Mouse (Mus musculus) kidney, postnatal 10 days (tissue): ENCODE measurements at regions not wholly inside any gene's neighbourhood (a gene's known extent, or its start where the extent isn't known, plus 50 kb on each side); places are given as distances from the start of the nearest gene placed in this dataset.
A peak's percentile ranks its signal among the peaks of the same experiment; 100 is the strongest.

Experiments used
- DNase-seq: peaks from one replicate; pipeline ENCODE4 v3.0.0; 2021; ENCODE audit warnings: mixed read lengths

GRCm38 (mm10) chr13:53996867-53997266 lies 58.6 kb downstream of the Drd1 start:
- no peak for DNase-seq

- no peak for DNase-seq
These were observed 62.5 kb downstream of the Drd1 start for GRCm38 (mm10) chr13:53992863-53993451.

- no peak for DNase-seq
These were observed 76.3 kb downstream of the Drd1 start for GRCm38 (mm10) chr13:53979226-53979625.

- DNase-seq = no peak
These were observed 86.1 kb downstream of the Drd1 start for GRCm38 (mm10) chr13:53969421-53969820.

- DNase-seq = no peak
These were observed 99.3 kb downstream of the Drd1 start for GRCm38 (mm10) chr13:53956167-53956566.

- peak; percentile 72 for DNase-seq
These were observed 107.4 kb downstream of the Drd1 start for GRCm38 (mm10) chr13:53948056-53948455.

GRCm38 (mm10) chr13:53945681-53946080 lies 109.8 kb downstream of the Drd1 start:
- DNase-seq = peak; percentile 37

GRCm38 (mm10) chr13:53941005-53941747 lies 114.3 kb downstream of the Drd1 start:
- DNase-seq = no peak

- DNase-seq = no peak
These were observed 120.3 kb downstream of the Drd1 start for GRCm38 (mm10) chr13:53935174-53935699.

- DNase-seq = no peak
These were observed 121.0 kb downstream of the Drd1 start for GRCm38 (mm10) chr13:53934457-53934856.

- DNase-seq = no peak
These were observed 129.4 kb downstream of the Drd1 start for GRCm38 (mm10) chr13:53926128-53926527.

GRCm38 (mm10) chr13:53924433-53924832 lies 131.1 kb downstream of the Drd1 start:
- no peak for DNase-seq

- DNase-seq = no peak
These were observed 131.7 kb downstream of the Drd1 start for GRCm38 (mm10) chr13:53923721-53924374.

GRCm38 (mm10) chr13:53921796-53922195 lies 133.7 kb downstream of the Drd1 start:
- DNase-seq = no peak

- DNase-seq = peak; percentile 12
These were observed 135.6 kb downstream of the Drd1 start for GRCm38 (mm10) chr13:53919851-53920381.

- DNase-seq = no peak
These were observed 140.0 kb downstream of the Drd1 start for GRCm38 (mm10) chr13:53915456-53915855.

GRCm38 (mm10) chr13:53914434-53914833 lies 141.1 kb downstream of the Drd1 start:
- DNase-seq = peak; percentile 47

GRCm38 (mm10) chr13:53913501-53913900 lies 142.0 kb downstream of the Drd1 start:
- no peak for DNase-seq

- DNase-seq = no peak
These were observed 143.7 kb downstream of the Drd1 start for GRCm38 (mm10) chr13:53911846-53912245.

GRCm38 (mm10) chr13:53911261-53911660 lies 144.2 kb downstream of the Drd1 start:
- DNase-seq = no peak

- DNase-seq = no peak
These were observed 145.3 kb downstream of the Drd1 start for GRCm38 (mm10) chr13:53910251-53910650.

GRCm38 (mm10) chr13:53904471-53904870 lies 151.0 kb downstream of the Drd1 start:
- DNase-seq = no peak

- DNase-seq = no peak
These were observed 151.9 kb downstream of the Drd1 start for GRCm38 (mm10) chr13:53903626-53904025.

- DNase-seq = no peak
These were observed 152.7 kb downstream of the Drd1 start for GRCm38 (mm10) chr13:53902831-53903230.
